Mouse (Mus musculus) spleen, postnatal 0 days (tissue): ENCODE measurements around the gene Apol9a. TPM values are rescaled to one million over a fixed set of nuclear protein-coding genes. Genes with fewer than 3 reads are reported as not detected.

ENCODE experiments used
- polyA plus RNA-seq: library from polyadenylated mRNA; unstranded; fragments of >200 nt; fragmentation: Nextera tagmentation; extraction: Ambion mirVana; gene quantifications from 2 replicates; pipeline ENCODE4 v1.2.1, GENCODE M21; 2015

The Apol9a gene
- 0.11 and 0.39 TPM in 2 replicates for polyA plus RNA-seq

GRCm38 (mm10) chr15:77411035-77411434, at the start of gene Apol9a:
Gene Apol9a (minus strand): TSS chr15:77411135.

DNA sequence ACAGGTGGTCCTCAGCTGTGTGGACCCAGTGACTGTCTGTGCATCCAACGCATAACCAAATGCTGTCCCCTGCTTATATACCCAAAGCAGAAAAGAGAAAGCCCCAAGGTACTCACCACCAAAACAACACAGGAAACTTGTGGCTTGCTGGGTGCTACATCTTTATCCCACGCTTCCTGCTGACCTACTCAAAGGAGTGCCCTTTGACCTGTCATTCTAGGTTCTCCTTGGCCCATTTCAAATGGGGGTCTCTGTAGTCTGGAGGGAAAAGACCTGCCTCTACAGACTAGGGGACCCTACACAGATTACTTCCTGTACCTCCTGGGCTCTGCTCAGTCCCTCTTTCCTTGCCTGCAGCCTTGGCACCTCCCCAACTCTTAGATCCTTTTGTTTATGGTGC, 36.5 kb upstream of the Apol9a start, which contains the start of gene Apol7b:
Gene Apol7b, minus strand, starts transcription at position 101 of the 400 bp plus-strand sequence.

GRCm38 (mm10) chr15:77399027-77399426, 11.9 kb downstream of the Apol9a start, which contains the start of gene Apol7a:
Gene Apol7a (minus strand): TSS chr15:77399110.

Other genes with a start within 250 kb of the Apol9a start
- 6.1 and 7.6 TPM in 2 replicates for gene Rbfox2, start 104.1 kb downstream of the Apol9a start, polyA plus RNA-seq
- gene Apol7a, start 12.0 kb downstream of the Apol9a start, polyA plus RNA-seq = 0.06 and 0.16 TPM in 2 replicates
- not detected in 2 replicates for gene Apol7b, start 36.4 kb upstream of the Apol9a start, polyA plus RNA-seq
- 0.16 and 0.17 TPM in 2 replicates for gene Apol10a, start 65.9 kb upstream of the Apol9a start, polyA plus RNA-seq
- gene Apol11a, start 97.1 kb upstream of the Apol9a start, polyA plus RNA-seq = 0.06 and 0.16 TPM in 2 replicates
- 0.07 and 0.53 TPM in 2 replicates for gene Apol7c, start 122.2 kb upstream of the Apol9a start, polyA plus RNA-seq
- gene 1700025B11Rik, start 150.8 kb upstream of the Apol9a start, polyA plus RNA-seq = not detected in 2 replicates
- gene Apol10b, start 185.0 kb upstream of the Apol9a start, polyA plus RNA-seq = 0.17 and 0.28 TPM in 2 replicates
- not detected in 2 replicates for gene Gm36245, start 188.1 kb upstream of the Apol9a start, polyA plus RNA-seq
- gene Apol11b, start 232.2 kb upstream of the Apol9a start, polyA plus RNA-seq = 7.0 and 10.3 TPM in 2 replicates